Mouse (Mus musculus): ENCODE results near the gene 1700012B09Rik. TPM values are rescaled to one million over a fixed set of nuclear protein-coding genes. Genes with fewer than 3 reads are reported as not detected.

The 1700012B09Rik gene
- polyA plus RNA-seq, 1 experiment from 2014 or later: not detected

GRCm38 (mm10) chr9:14726005-14726404, 44.8 kb downstream of the 1700012B09Rik start:
- Histone ChIP-seq H3K4me3 (replicated peaks) (no peak overlapping the region), H3K36me3 (no peaks in the 10 kb centered on the region), H3K27ac (no peak overlapping the region), H3K4me2 (no peak overlapping the region), H3K9me3 (replicated peaks) (no peaks in the 10 kb centered on the region), H3K27me3 (no peaks in the 10 kb centered on the region), H3K4me1 (peaks cover 4% of the 10 kb centered on the region), H3K9ac (no peak overlapping the region)
- WGBS: 77% methylated on average over 6 of the region's 6 CpGs
- no peak for ATAC-seq (replicated peaks; ENCODE audit: low FRiP score)

- Histone ChIP-seq H3K36me3 (no peaks in the 10 kb centered on the region), H3K4me1 (no peaks in the 10 kb centered on the region), H3K27me3 (no peaks in the 10 kb centered on the region), H3K9me3 (replicated peaks) (no peaks in the 10 kb centered on the region), H3K9ac (no peak overlapping the region), H3K27ac (no peak overlapping the region), H3K4me3 (replicated peaks) (no peak overlapping the region), H3K4me2 (no peak overlapping the region)
- WGBS: 63% methylated on average over 5 of the region's 5 CpGs
- ATAC-seq (replicated peaks; ENCODE audit: low FRiP score): no peak
Measured at GRCm38 (mm10) chr9:14724755-14725420, 45.9 kb downstream of the 1700012B09Rik start.

DNA sequence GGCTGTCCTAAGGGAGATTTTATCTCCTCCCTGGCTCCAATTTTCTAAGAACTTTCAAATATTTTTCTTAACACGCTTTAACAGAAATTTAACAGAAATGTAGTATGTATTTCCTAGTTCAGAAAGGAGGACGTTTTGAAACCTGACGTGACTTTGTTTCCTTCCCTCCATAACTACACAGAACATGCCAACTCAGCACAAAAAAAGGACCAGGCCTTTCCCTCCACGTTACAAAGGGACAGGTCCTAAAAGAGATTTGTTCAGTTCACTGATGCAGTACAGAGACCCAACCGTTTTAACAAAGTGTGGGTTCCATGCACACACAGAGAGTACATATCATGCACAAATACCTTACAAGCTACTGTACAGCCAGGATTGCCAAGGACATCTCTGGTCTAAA, 49.2 kb downstream of the 1700012B09Rik start:
- WGBS: 68% methylated on average over 5 of the region's 5 CpGs
- peaks cover 6% of the 10 kb centered on the region; the same call in 1 of the 2 replicates for H3K4me1 ChIP-seq
- no peaks in the 10 kb centered on the region for H3K36me3 ChIP-seq
- H3K9ac ChIP-seq: no peak overlapping the region
- H3K9me3 ChIP-seq (replicated peaks): no peaks in the 10 kb centered on the region
- H3K4me3 ChIP-seq (replicated peaks): no peak overlapping the region
- ATAC-seq (replicated peaks; ENCODE audit: low FRiP score): no peak
- no peak overlapping the region for H3K27ac ChIP-seq
- no peak overlapping the region for H3K4me2 ChIP-seq
- no peaks in the 10 kb centered on the region for H3K27me3 ChIP-seq

- H3K27ac ChIP-seq: no peak overlapping the region
- H3K9ac ChIP-seq: no peak overlapping the region
- no peak overlapping the region for H3K4me3 ChIP-seq (replicated peaks)
- ATAC-seq (replicated peaks; ENCODE audit: low FRiP score): no peak
- H3K27me3 ChIP-seq: no peaks in the 10 kb centered on the region
- peaks cover 6% of the 10 kb centered on the region; the same call in 1 of the 2 replicates for H3K4me1 ChIP-seq
- no peak overlapping the region for H3K4me2 ChIP-seq
- H3K36me3 ChIP-seq: no peaks in the 10 kb centered on the region
- 42% methylated on average over 2 of the region's 2 CpGs for WGBS
- no peaks in the 10 kb centered on the region for H3K9me3 ChIP-seq (replicated peaks)
Measured at GRCm38 (mm10) chr9:14720384-14720783, 50.4 kb downstream of the 1700012B09Rik start.

GRCm38 (mm10) chr9:14718332-14718691, 52.5 kb downstream of the 1700012B09Rik start:
- H3K4me1 ChIP-seq: peaks cover 6% of the 10 kb centered on the region; the same call in 1 of the 2 replicates
- no peak overlapping the region for H3K9ac ChIP-seq
- H3K27me3 ChIP-seq: no peaks in the 10 kb centered on the region
- no peak overlapping the region for H3K27ac ChIP-seq
- H3K4me3 ChIP-seq (replicated peaks): no peak overlapping the region
- no peaks in the 10 kb centered on the region for H3K36me3 ChIP-seq
- no peak overlapping the region for H3K4me2 ChIP-seq
- H3K9me3 ChIP-seq (replicated peaks): no peaks in the 10 kb centered on the region
- no peak for ATAC-seq (replicated peaks; ENCODE audit: low FRiP score)

DNA sequence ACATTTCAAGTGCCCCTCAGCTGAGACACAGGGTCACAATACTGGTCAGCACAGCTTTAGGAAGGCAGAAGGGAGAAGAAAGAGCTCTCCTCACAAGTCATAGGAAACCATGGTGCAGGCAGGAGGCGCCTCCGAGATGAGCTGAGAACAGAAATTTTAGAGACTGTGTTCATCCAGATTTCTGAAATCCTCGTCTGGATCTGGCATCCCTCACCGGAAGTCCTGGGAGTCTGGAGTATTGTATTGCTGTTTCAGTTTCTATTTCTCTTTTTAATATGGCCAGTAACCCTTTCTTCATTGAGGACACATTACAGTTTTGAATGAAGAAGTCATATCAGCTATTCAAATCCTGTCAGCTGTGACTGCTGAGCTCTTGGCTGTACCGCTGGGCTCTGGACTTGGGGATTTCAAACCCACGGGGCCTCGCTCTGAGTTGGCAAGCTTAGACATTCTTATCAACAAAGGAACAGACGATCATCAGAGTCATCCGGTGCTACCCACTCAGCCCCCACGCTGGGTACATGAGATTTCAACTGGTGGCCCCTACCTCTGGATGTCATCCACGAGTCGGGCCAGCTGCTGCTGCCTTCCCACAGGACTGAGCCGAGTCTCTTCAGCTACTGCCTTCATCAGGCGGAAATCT, 53.0 kb downstream of the 1700012B09Rik start:
- H3K4me2 ChIP-seq: no peak overlapping the region
- 47% methylated on average over 14 of the region's 14 CpGs for WGBS

DNA sequence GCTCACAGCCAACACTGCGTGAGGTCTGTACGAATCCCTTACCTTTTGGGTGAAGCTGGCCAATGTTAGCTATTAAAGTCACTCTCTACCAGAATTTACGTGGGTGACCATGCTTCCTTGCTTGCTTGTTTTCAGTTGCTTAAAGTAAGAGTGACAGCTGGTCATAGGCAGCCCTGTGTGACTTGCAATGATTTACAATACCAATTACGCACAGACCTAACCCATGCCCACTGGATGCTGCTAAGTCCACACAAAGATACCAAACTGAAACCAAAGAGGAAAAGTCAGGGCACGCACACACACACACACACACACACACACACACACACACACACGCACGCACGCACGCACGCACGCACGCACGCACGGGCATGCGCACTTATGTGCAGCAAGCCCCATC, 55.6 kb downstream of the 1700012B09Rik start:
- peaks cover 6% of the 10 kb centered on the region; the same call in 1 of the 2 replicates for H3K4me1 ChIP-seq
- no peaks in the 10 kb centered on the region for H3K36me3 ChIP-seq
- no peaks in the 10 kb centered on the region for H3K9me3 ChIP-seq (replicated peaks)
- ATAC-seq (replicated peaks; ENCODE audit: low FRiP score): no peak
- H3K9ac ChIP-seq: no peak overlapping the region
- no peak overlapping the region for H3K27ac ChIP-seq
- no peaks in the 10 kb centered on the region for H3K27me3 ChIP-seq
- H3K4me2 ChIP-seq: no peak overlapping the region
- no peak overlapping the region for H3K4me3 ChIP-seq (replicated peaks)
- 83% methylated on average over 15 of the region's 15 CpGs for WGBS

More for the DNA sequence above, 53.0 kb downstream of the 1700012B09Rik start:
- no peak overlapping the region for H3K4me3 ChIP-seq (replicated peaks)
- no peak for ATAC-seq (replicated peaks; ENCODE audit: low FRiP score)
- no peak overlapping the region for H3K27ac ChIP-seq
- H3K27me3 ChIP-seq: no peaks in the 10 kb centered on the region
- no peaks in the 10 kb centered on the region for H3K36me3 ChIP-seq
- no peak overlapping the region for H3K9ac ChIP-seq
- no peaks in the 10 kb centered on the region for H3K9me3 ChIP-seq (replicated peaks)
- peaks cover 6% of the 10 kb centered on the region; the same call in 1 of the 2 replicates for H3K4me1 ChIP-seq

DNA sequence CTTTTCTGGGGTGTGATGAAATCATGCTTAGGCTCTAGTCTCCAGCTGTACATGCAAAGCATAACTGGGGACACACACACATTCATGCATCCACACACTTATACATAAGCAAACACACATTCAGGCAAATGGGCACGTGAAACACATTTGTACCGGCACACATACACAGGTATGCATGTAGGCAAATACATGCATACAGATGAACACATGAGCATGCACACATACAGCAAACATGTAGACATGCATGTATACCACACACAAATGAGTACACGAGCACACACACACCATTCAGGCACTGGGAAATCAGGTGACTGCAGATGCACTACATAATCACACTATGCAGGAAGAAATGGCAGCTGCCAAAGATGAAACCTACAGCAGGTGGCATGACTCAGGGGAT, 59.9 kb downstream of the 1700012B09Rik start:
- ATAC-seq (replicated peaks; ENCODE audit: low FRiP score): no peak

More for the DNA sequence above, 59.9 kb downstream of the 1700012B09Rik start:
- no peaks in the 10 kb centered on the region for H3K27me3 ChIP-seq
- no peak overlapping the region for H3K4me2 ChIP-seq
- H3K27ac ChIP-seq: no peak overlapping the region
- no peak overlapping the region for H3K9ac ChIP-seq
- H3K4me1 ChIP-seq: 0 out of 2 replicates have a peak, but pooled peaks cover under 1% of the 10 kb centered on the region
- WGBS: 92% methylated on average over 3 of the region's 3 CpGs
- no peaks in the 10 kb centered on the region for H3K36me3 ChIP-seq
- H3K9me3 ChIP-seq (replicated peaks): no peaks in the 10 kb centered on the region
- no peak overlapping the region for H3K4me3 ChIP-seq (replicated peaks)

Other genes with a start within 250 kb of the 1700012B09Rik start
- gene Amotl1, start 126.0 kb downstream of the 1700012B09Rik start, polyA plus RNA-seq (2015; fragmentation: Nextera tagmentation; extraction: Ambion mirVana): 20.4 and 23.3 TPM in 2 replicates
- 0.05 TPM in 1 of 2 replicates, not detected in the other for gene Piwil4, start 30.3 kb downstream of the 1700012B09Rik start, polyA plus RNA-seq (2015; fragmentation: Nextera tagmentation; extraction: Ambion mirVana)
- gene Fut4, start 18.6 kb downstream of the 1700012B09Rik start, polyA plus RNA-seq (2015; fragmentation: Nextera tagmentation; extraction: Ambion mirVana): 3.2 TPM in 2 replicates
- gene Mre11a, start 13.6 kb upstream of the 1700012B09Rik start, polyA plus RNA-seq (2015; fragmentation: Nextera tagmentation; extraction: Ambion mirVana): 26.0 and 30.3 TPM in 2 replicates
- 43.0 and 45.7 TPM in 2 replicates for gene Ankrd49, start 13.8 kb upstream of the 1700012B09Rik start, polyA plus RNA-seq (2015; fragmentation: Nextera tagmentation; extraction: Ambion mirVana)
- gene Gpr83, start 89.2 kb upstream of the 1700012B09Rik start, polyA plus RNA-seq (2015; fragmentation: Nextera tagmentation; extraction: Ambion mirVana): 0.59 and 0.84 TPM in 2 replicates
- gene Izumo1r, start 132.9 kb upstream of the 1700012B09Rik start, polyA plus RNA-seq (2015; fragmentation: Nextera tagmentation; extraction: Ambion mirVana): 0.16 and 0.21 TPM in 2 replicates

Measured in kidney, embryonic 15.5 days (tissue).